Mouse (Mus musculus): Measurements from ENCODE around the gene Pidd1.

GRCm38 (mm10) chr7:141457236-141457635 lies 13.4 kb upstream of the Pidd1 start:
- no peak for TF ChIP-seq EP300 (optimal IDR thresholded peaks at IDR 0.05)
- no peak for TF ChIP-seq CTCF (IDR thresholded peaks at IDR 0.05; ENCODE audit: low read depth)
